Mouse (Mus musculus): ENCODE measurements around the gene Slc6a13. TPM values are rescaled to one million over a fixed set of nuclear protein-coding genes. Genes with fewer than 3 reads are reported as not detected.

Gene Slc6a13
- 6.9 and 8.7 TPM in 2 replicates for polyA plus RNA-seq (2016; fragmentation: Nextera tagmentation; extraction: Ambion mirVana)

GRCm38 (mm10) chr6:121299954-121300353, at the start of gene Slc6a13:
TSS of gene Slc6a13 (plus strand) at chr6:121300227.
- Histone ChIP-seq H3K4me1 (replicated peaks) (peaks cover 13% of the 10 kb centered on the region), H3K9ac (no peak within 1 kb of the TSS), H3K4me2 (peak within 1 kb of the TSS; percentile 62), H3K36me3 (no peaks in the 10 kb centered on the region), H3K4me3 (peak within 1 kb of the TSS; percentile 32), H3K9me3 (replicated peaks) (no peaks in the 10 kb centered on the region), H3K27ac (ENCODE audit: poor library complexity, severe bottlenecking) (peak within 1 kb of the TSS; percentile 59; the same call in 1 of the 2 replicates), H3K27me3 (replicated peaks) (no peaks in the 10 kb centered on the region)
- 2% methylated on average over 11 of the region's 11 CpGs for WGBS
- ATAC-seq (ENCODE audit: insufficient number of reproducible peaks, low FRiP score) = peak; percentile 73

- H3K27ac ChIP-seq (ENCODE audit: poor library complexity, severe bottlenecking) = no peak overlapping the region
- H3K4me1 ChIP-seq (replicated peaks) = 0 out of 2 replicates have a peak, but pooled peaks cover 3% of the 10 kb centered on the region
- no peaks in the 10 kb centered on the region for H3K27me3 ChIP-seq (replicated peaks)
- H3K9ac ChIP-seq = no peak overlapping the region
- H3K4me2 ChIP-seq = no peak overlapping the region
- H3K36me3 ChIP-seq = no peaks in the 10 kb centered on the region
- no peaks in the 10 kb centered on the region for H3K9me3 ChIP-seq (replicated peaks)
- H3K4me3 ChIP-seq = no peak overlapping the region
- ATAC-seq (ENCODE audit: insufficient number of reproducible peaks, low FRiP score) = no peak
- WGBS = 82% methylated on average over 1 of the region's 1 CpGs
Observed at GRCm38 (mm10) chr6:121250406-121250805, 49.6 kb upstream of the Slc6a13 start.

- Histone ChIP-seq H3K27me3 (replicated peaks) (no peaks in the 10 kb centered on the region), H3K4me3 (no peak overlapping the region), H3K27ac (ENCODE audit: poor library complexity, severe bottlenecking) (no peak overlapping the region), H3K9me3 (replicated peaks) (no peaks in the 10 kb centered on the region), H3K4me1 (replicated peaks) (0 out of 2 replicates have a peak, but pooled peaks cover 3% of the 10 kb centered on the region), H3K4me2 (no peak overlapping the region), H3K36me3 (no peaks in the 10 kb centered on the region), H3K9ac (no peak overlapping the region)
- no peak for ATAC-seq (ENCODE audit: insufficient number of reproducible peaks, low FRiP score)
- WGBS = 62% methylated on average over 5 of the region's 5 CpGs
Observed at GRCm38 (mm10) chr6:121251256-121251655, 48.8 kb upstream of the Slc6a13 start.

- no peak overlapping the region for H3K4me3 ChIP-seq
- no peak overlapping the region for H3K4me2 ChIP-seq
- H3K9me3 ChIP-seq (replicated peaks) = peaks cover 3% of the 10 kb centered on the region; the same call in 1 of the 2 replicates
- WGBS = 27% methylated on average over 9 of the region's 9 CpGs
- no peak overlapping the region for H3K9ac ChIP-seq
- no peak overlapping the region for H3K27ac ChIP-seq (ENCODE audit: poor library complexity, severe bottlenecking)
- no peaks in the 10 kb centered on the region for H3K4me1 ChIP-seq (replicated peaks)
- H3K36me3 ChIP-seq = no peaks in the 10 kb centered on the region
- no peaks in the 10 kb centered on the region for H3K27me3 ChIP-seq (replicated peaks)
- ATAC-seq (ENCODE audit: insufficient number of reproducible peaks, low FRiP score) = no peak
Observed at GRCm38 (mm10) chr6:121260548-121260947, 39.5 kb upstream of the Slc6a13 start.

DNA sequence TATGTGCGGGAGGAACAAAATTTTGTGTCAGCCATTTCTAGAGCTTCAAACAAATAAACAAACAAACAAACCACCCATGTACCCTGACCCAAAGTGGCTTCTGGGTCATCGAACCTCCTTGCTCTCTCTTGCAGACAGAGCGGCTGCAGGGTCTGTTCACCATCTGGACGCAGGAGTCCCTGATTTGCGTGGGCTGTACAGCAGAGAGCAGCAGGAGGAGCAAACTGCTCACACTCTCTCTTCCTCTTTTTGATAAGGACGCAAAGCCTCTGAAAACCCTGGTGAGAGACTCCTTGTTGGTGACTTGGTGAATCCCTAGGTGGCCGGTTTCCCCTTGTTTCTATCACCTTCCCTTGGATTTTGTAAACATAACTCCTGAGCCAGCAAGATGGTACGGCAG, 38.8 kb upstream of the Slc6a13 start:
- Histone ChIP-seq H3K4me1 (replicated peaks) (no peaks in the 10 kb centered on the region), H3K9me3 (replicated peaks) (peaks cover 3% of the 10 kb centered on the region; the same call in 1 of the 2 replicates), H3K4me3 (no peak overlapping the region), H3K27me3 (replicated peaks) (no peaks in the 10 kb centered on the region), H3K9ac (no peak overlapping the region), H3K36me3 (no peaks in the 10 kb centered on the region), H3K4me2 (no peak overlapping the region), H3K27ac (ENCODE audit: poor library complexity, severe bottlenecking) (no peak overlapping the region)
- no peak for ATAC-seq (ENCODE audit: insufficient number of reproducible peaks, low FRiP score)
- 61% methylated on average over 8 of the region's 8 CpGs for WGBS

DNA sequence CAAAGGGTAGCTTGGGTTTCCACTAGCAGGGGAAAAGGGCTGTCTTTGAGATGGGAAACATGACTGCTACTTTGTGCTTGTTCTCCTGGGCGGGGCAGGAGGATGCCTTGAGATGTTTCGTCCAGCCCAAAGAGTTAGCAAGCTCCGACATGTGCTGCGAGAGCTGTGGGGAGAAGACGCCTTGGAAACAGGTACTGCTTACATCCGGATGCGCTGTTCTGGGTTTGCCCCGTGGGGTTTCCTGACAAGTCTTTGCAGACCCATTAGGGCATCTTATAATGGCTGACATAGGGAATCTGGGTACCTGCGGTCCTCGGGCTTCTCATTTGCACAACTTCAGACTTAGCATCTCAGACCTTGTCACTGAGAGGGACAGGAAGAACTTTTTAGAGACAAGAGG, 38.0 kb upstream of the Slc6a13 start:
- Histone ChIP-seq H3K4me1 (replicated peaks) (no peaks in the 10 kb centered on the region), H3K27me3 (replicated peaks) (no peaks in the 10 kb centered on the region), H3K4me2 (no peak overlapping the region), H3K9ac (no peak overlapping the region), H3K27ac (ENCODE audit: poor library complexity, severe bottlenecking) (no peak overlapping the region), H3K9me3 (replicated peaks) (peaks cover 3% of the 10 kb centered on the region), H3K4me3 (no peak overlapping the region), H3K36me3 (no peaks in the 10 kb centered on the region)
- 86% methylated on average over 10 of the region's 10 CpGs for WGBS
- no peak for ATAC-seq (ENCODE audit: insufficient number of reproducible peaks, low FRiP score)

- Histone ChIP-seq H3K27me3 (replicated peaks) (no peaks in the 10 kb centered on the region), H3K36me3 (no peaks in the 10 kb centered on the region), H3K9ac (no peak overlapping the region), H3K27ac (ENCODE audit: poor library complexity, severe bottlenecking) (no peak overlapping the region), H3K4me1 (replicated peaks) (no peaks in the 10 kb centered on the region), H3K4me2 (no peak overlapping the region), H3K9me3 (replicated peaks) (peaks cover 2% of the 10 kb centered on the region), H3K4me3 (no peak overlapping the region)
- no peak for ATAC-seq (ENCODE audit: insufficient number of reproducible peaks, low FRiP score)
- 80% methylated on average over 11 of the region's 11 CpGs for WGBS
Observed at GRCm38 (mm10) chr6:121262496-121262895, 37.5 kb upstream of the Slc6a13 start.

GRCm38 (mm10) chr6:121270156-121270555, 29.9 kb upstream of the Slc6a13 start:
- ATAC-seq (ENCODE audit: insufficient number of reproducible peaks, low FRiP score) = no peak

DNA sequence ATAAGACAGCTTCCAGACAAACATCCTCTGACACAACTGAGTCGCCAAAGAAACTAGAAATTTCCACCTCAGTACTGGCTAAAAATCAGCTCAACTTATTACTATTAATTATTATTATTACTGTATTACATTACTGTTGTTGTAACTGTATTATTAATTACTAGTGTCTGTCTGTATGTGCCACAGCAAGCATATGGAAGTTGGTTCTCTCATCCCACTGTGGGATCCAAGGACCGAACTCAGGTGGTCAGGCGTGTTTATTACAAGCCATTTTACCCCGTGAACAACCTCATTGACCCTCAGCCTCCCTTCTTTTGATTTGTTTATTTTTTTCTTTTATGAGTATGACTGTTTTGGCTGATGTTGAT, 28.3 kb upstream of the Slc6a13 start:
- ATAC-seq (ENCODE audit: insufficient number of reproducible peaks, low FRiP score) = no peak; the same call in 1 of the 2 replicates
- H3K4me3 ChIP-seq = no peak overlapping the region
- WGBS = 9% methylated on average over 4 of the region's 4 CpGs

More at GRCm38 (mm10) chr6:121270156-121270555, 29.9 kb upstream of the Slc6a13 start:
- no peaks in the 10 kb centered on the region; the same call in 1 of the 2 replicates for H3K27me3 ChIP-seq (replicated peaks)
- no peak overlapping the region for H3K4me3 ChIP-seq
- 73% methylated on average over 6 of the region's 6 CpGs for WGBS
- H3K36me3 ChIP-seq = no peaks in the 10 kb centered on the region
- no peak overlapping the region for H3K4me2 ChIP-seq
- no peaks in the 10 kb centered on the region for H3K4me1 ChIP-seq (replicated peaks)
- H3K27ac ChIP-seq (ENCODE audit: poor library complexity, severe bottlenecking) = no peak overlapping the region
- no peak overlapping the region for H3K9ac ChIP-seq
- no peaks in the 10 kb centered on the region; the same call in 1 of the 2 replicates for H3K9me3 ChIP-seq (replicated peaks)

GRCm38 (mm10) chr6:121272075-121272800, 27.8 kb upstream of the Slc6a13 start:
- peak; percentile 88 for ATAC-seq (ENCODE audit: insufficient number of reproducible peaks, low FRiP score)
- H3K4me2 ChIP-seq = peak overlapping the region; percentile 84
- no peaks in the 10 kb centered on the region for H3K4me1 ChIP-seq (replicated peaks)
- no peaks in the 10 kb centered on the region for H3K36me3 ChIP-seq
- H3K9me3 ChIP-seq (replicated peaks) = no peaks in the 10 kb centered on the region
- H3K27ac ChIP-seq (ENCODE audit: poor library complexity, severe bottlenecking) = peak overlapping the region; percentile 49; the same call in 1 of the 2 replicates
- 11% methylated on average over 17 of the region's 17 CpGs for WGBS
- no peak overlapping the region for H3K9ac ChIP-seq
- H3K4me3 ChIP-seq = peak overlapping the region; percentile 53
- no peaks in the 10 kb centered on the region; the same call in 1 of the 2 replicates for H3K27me3 ChIP-seq (replicated peaks)

More for the DNA sequence above, 28.3 kb upstream of the Slc6a13 start:
- Histone ChIP-seq H3K4me2 (peak overlapping the region; percentile 84; the same call in 1 of the 2 replicates), H3K27me3 (replicated peaks) (no peaks in the 10 kb centered on the region; the same call in 1 of the 2 replicates), H3K36me3 (no peaks in the 10 kb centered on the region), H3K4me1 (replicated peaks) (no peaks in the 10 kb centered on the region), H3K9ac (no peak overlapping the region), H3K27ac (ENCODE audit: poor library complexity, severe bottlenecking) (no peak overlapping the region), H3K9me3 (replicated peaks) (no peaks in the 10 kb centered on the region; the same call in 1 of the 2 replicates)

DNA sequence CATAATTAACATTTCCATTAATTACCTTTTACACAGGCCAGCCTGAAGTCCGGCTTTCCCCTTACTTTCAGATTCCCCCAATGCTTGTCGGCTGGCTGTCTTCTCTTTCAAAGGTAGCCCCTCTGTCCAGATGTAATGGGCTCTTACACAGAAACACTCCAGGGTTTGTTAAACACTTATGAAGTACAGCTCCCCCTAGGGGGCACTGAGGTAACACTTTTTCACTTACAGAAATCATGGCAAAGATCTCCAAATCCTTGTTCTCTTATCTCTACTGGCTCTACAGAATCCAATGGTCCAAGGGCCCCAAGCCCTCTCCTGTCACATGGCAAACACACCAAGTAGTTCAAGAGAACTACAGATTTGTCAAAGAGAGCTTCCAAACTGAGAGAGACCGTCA, 25.7 kb upstream of the Slc6a13 start:
- no peaks in the 10 kb centered on the region; the same call in 1 of the 2 replicates for H3K27me3 ChIP-seq (replicated peaks)
- no peak for ATAC-seq (ENCODE audit: insufficient number of reproducible peaks, low FRiP score)
- H3K9ac ChIP-seq = no peak overlapping the region
- no peak overlapping the region for H3K4me3 ChIP-seq
- H3K9me3 ChIP-seq (replicated peaks) = no peaks in the 10 kb centered on the region
- H3K36me3 ChIP-seq = no peaks in the 10 kb centered on the region
- no peaks in the 10 kb centered on the region for H3K4me1 ChIP-seq (replicated peaks)
- no peak overlapping the region for H3K27ac ChIP-seq (ENCODE audit: poor library complexity, severe bottlenecking)
- 77% methylated on average over 3 of the region's 3 CpGs for WGBS
- no peak overlapping the region for H3K4me2 ChIP-seq

Measured in heart, embryonic 12.5 days (tissue).